ENCODE assay signal across 21 mouse cellular contexts in the genomic region with DNA sequence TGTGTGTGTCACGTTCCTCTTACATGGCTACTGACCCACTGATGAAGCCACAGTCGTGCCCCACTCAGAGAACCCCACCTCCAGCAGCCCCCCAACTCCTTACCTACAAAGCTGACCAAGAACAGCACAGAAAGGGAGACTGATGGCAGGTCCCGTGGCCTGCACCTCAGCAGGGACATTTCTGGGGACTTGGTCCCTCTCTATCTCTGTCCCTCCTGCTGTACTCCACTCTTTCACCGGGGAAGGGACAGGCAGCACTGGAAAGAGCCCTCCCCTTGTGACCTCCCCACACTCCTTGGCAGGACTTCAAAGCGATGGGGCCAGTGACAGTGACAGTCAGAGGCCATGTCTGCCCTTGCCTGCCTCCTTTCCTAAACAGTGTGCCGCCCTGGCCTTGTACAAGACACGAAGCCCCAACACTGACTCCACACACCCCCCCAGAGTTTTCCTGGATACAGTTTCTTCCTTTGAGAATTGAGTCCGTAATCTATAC. TPM values are rescaled to one million over a fixed set of nuclear protein-coding genes. Genes with fewer than 3 reads are reported as not detected.
DNase-seq lines count a peak whose midpoint lies in the region; ATAC-seq and TF ChIP-seq lines count a peak whose summit lies in the region.
"Had no signal": no experiment of that assay in that cellular context is flagged by ENCODE, and none has a peak within 500 bp of the region (broad histone marks: within the 10 kb centered on the region; RNA-seq: fewer than 3 reads in every experiment).

Gm44805 (minus strand) TSS at position 222 of the 493 bp plus-strand sequence.
Apoc4 (minus strand) TSS at position 278 of the 493 bp plus-strand sequence.

- no peaks in the 10 kb centered on the region for H3K4me1 ChIP-seq in embryonic facial prominence, embryonic 13.5 days
- peaks cover 5% of the 10 kb centered on the region for H3K4me1 ChIP-seq in embryonic facial prominence, embryonic 10.5 days
- H3K4me1 ChIP-seq in lung, embryonic 16.5 days (replicated peaks; ENCODE audit: control insufficient read depth, insufficient read depth, low read length): peaks cover 4% of the 10 kb centered on the region
- peaks cover 5% of the 10 kb centered on the region; the same call in 1 of the 2 replicates for H3K4me1 ChIP-seq in erythroblast, embryonic 14.5 days (ENCODE audit: control insufficient read depth)
- peaks cover 36% of the 10 kb centered on the region; the same call in 1 of the 2 replicates for H3K4me1 ChIP-seq in small intestine, adult 2 months (ENCODE audit: control insufficient read depth, insufficient read depth, insufficient read length, low read length)
- H3K4me1 ChIP-seq: hindbrain, embryonic 15.5 days; neural tube, embryonic 15.5 days had no signal

- no peaks in the 10 kb centered on the region for H3K9me3 ChIP-seq in embryonic facial prominence, embryonic 13.5 days
- H3K9me3 ChIP-seq in embryonic facial prominence, embryonic 10.5 days: no peaks in the 10 kb centered on the region
- H3K9me3 ChIP-seq in lung, embryonic 16.5 days (ENCODE audit: control insufficient read depth, low read length): no peaks in the 10 kb centered on the region
- H3K9me3 ChIP-seq in erythroblast, embryonic 14.5 days (ENCODE audit: control insufficient read depth, low read length): no peaks in the 10 kb centered on the region
- H3K9me3 ChIP-seq: hindbrain, embryonic 15.5 days; neural tube, embryonic 15.5 days had no signal

- H3K27me3 ChIP-seq in embryonic facial prominence, embryonic 13.5 days: no peaks in the 10 kb centered on the region
- H3K27me3 ChIP-seq in embryonic facial prominence, embryonic 10.5 days (replicated peaks; ENCODE audit: low read depth, poor library complexity, severe bottlenecking): no peaks in the 10 kb centered on the region; the same call in 1 of the 2 replicates
- H3K27me3 ChIP-seq in lung, embryonic 16.5 days (ENCODE audit: control insufficient read depth, insufficient read depth, low read depth, low read length): no peaks in the 10 kb centered on the region
- no peaks in the 10 kb centered on the region for H3K27me3 ChIP-seq in erythroblast, embryonic 14.5 days (ENCODE audit: control insufficient read depth)
- H3K27me3 ChIP-seq in small intestine, adult 2 months (ENCODE audit: control insufficient read depth, insufficient read depth, low read length): no peaks in the 10 kb centered on the region
- H3K27me3 ChIP-seq: hindbrain, embryonic 15.5 days; neural tube, embryonic 15.5 days had no signal

- WGBS in embryonic facial prominence, embryonic 13.5 days: 57% methylated on average over 8 of the region's 8 CpGs
- 63% methylated on average over 8 of the region's 8 CpGs for WGBS in embryonic facial prominence, embryonic 10.5 days
- 55% methylated on average over 8 of the region's 8 CpGs for WGBS in lung, embryonic 16.5 days
- WGBS in small intestine, adult 2 months: 56% methylated on average over 8 of the region's 8 CpGs

- no peak within 1 kb of the TSS for H3K4me2 ChIP-seq in embryonic facial prominence, embryonic 13.5 days
- H3K4me2 ChIP-seq in lung, embryonic 16.5 days (ENCODE audit: low read depth, low read length): no peak within 1 kb of the TSS
- H3K4me2 ChIP-seq: hindbrain, embryonic 15.5 days; neural tube, embryonic 15.5 days had no signal

- peak; percentile 18; the same call in 1 of the 2 replicates for ATAC-seq in embryonic facial prominence, embryonic 13.5 days (ENCODE audit: insufficient number of reproducible peaks, insufficient read depth, low FRiP score, low TSS enrichment, low read depth)
- no peak for ATAC-seq in lung, embryonic 16.5 days (ENCODE audit: low read depth)

- no peak for TF ChIP-seq CTCF in small intestine, adult 2 months (IDR thresholded peaks at IDR 0.05; ENCODE audit: extremely low read depth, insufficient read length, insufficient replicate concordance, low read depth, low read length)

- DNase-seq in embryonic facial prominence, embryonic 10.5 days (ENCODE audit: low spot score): no peak
- no peak for DNase-seq in lung, postnatal 14 days
- DNase-seq in right cerebral cortex, postnatal 25 days: no peak
- no peak for DNase-seq in frontal cortex, postnatal 25 days (ENCODE audit: low spot score in 2 of 2)
- DNase-seq: cerebellum, adult 9-11 months; gastrocnemius, postnatal 14 days; heart, postnatal 36 days; kidney, adult 8-10 months; kidney, postnatal 36 days; midbrain, embryonic 14.5 days; right cerebral cortex, postnatal 4 days; thymus, postnatal 36 days had no signal

- no peak within 1 kb of the TSS for H3K27ac ChIP-seq in embryonic facial prominence, embryonic 13.5 days
- H3K27ac ChIP-seq in embryonic facial prominence, embryonic 10.5 days (replicated peaks): no peak within 1 kb of the TSS
- H3K27ac ChIP-seq in lung, embryonic 16.5 days (ENCODE audit: low read length): 0 out of 2 replicates have a peak within 1 kb of the TSS, but pooled peaks have one; percentile 34
- H3K27ac ChIP-seq in small intestine, adult 2 months (ENCODE audit: insufficient read depth, low read depth, low read length): peak within 1 kb of the TSS; percentile 64; the same call in 1 of the 2 replicates
- H3K27ac ChIP-seq: hindbrain, embryonic 15.5 days; neural tube, embryonic 15.5 days had no signal

- H3K4me3 ChIP-seq in embryonic facial prominence, embryonic 13.5 days: no peak within 1 kb of the TSS
- no peak within 1 kb of the TSS for H3K4me3 ChIP-seq in embryonic facial prominence, embryonic 10.5 days
- H3K4me3 ChIP-seq in lung, embryonic 16.5 days (ENCODE audit: low read length): no peak within 1 kb of the TSS
- peak within 1 kb of the TSS; percentile 3 for H3K4me3 ChIP-seq in erythroblast, embryonic 14.5 days (replicated peaks)
- no peak within 1 kb of the TSS for H3K4me3 ChIP-seq in small intestine, adult 2 months (ENCODE audit: low read depth, low read length)
- H3K4me3 ChIP-seq: hindbrain, embryonic 15.5 days; myocyte; neural tube, embryonic 15.5 days had no signal

- H3K9ac ChIP-seq in embryonic facial prominence, embryonic 13.5 days: no peak within 1 kb of the TSS
- peak within 1 kb of the TSS; percentile 28; the same call in 1 of the 2 replicates for H3K9ac ChIP-seq in lung, embryonic 16.5 days (ENCODE audit: low read length)
- H3K9ac ChIP-seq: hindbrain, embryonic 15.5 days; neural tube, embryonic 15.5 days had no signal

- no peak for TF ChIP-seq POLR2A in small intestine, adult 2 months (IDR thresholded peaks at IDR 0.05; ENCODE audit: low read depth, low read length)

- no peaks in the 10 kb centered on the region for H3K36me3 ChIP-seq in embryonic facial prominence, embryonic 13.5 days
- H3K36me3 ChIP-seq in embryonic facial prominence, embryonic 10.5 days (replicated peaks): no peaks in the 10 kb centered on the region
- no peaks in the 10 kb centered on the region for H3K36me3 ChIP-seq in lung, embryonic 16.5 days (ENCODE audit: control insufficient read depth, insufficient read depth, low read length)
- no peaks in the 10 kb centered on the region; the same call in 1 of the 2 replicates for H3K36me3 ChIP-seq in erythroblast, embryonic 14.5 days (ENCODE audit: control insufficient read depth)
- H3K36me3 ChIP-seq in small intestine, adult 2 months (ENCODE audit: control insufficient read depth, insufficient read depth, low read length): no peaks in the 10 kb centered on the region
- H3K36me3 ChIP-seq: hindbrain, embryonic 15.5 days; neural tube, embryonic 15.5 days had no signal

RNA-seq across cellular contexts. Expression of gene Gm44805, which starts in this region (rescaled TPM):
- 0.69 TPM in 1 of 2 replicates, not detected in the other for polyA plus RNA-seq in embryonic facial prominence, embryonic 13.5 days (2015; fragmentation: Nextera tagmentation; extraction: Ambion mirVana)
- polyA plus RNA-seq in embryonic facial prominence, embryonic 10.5 days (2016; fragmentation: Nextera tagmentation; extraction: Ambion mirVana): not detected in 2 replicates
- not detected in 2 replicates for polyA plus RNA-seq in lung, embryonic 16.5 days (2015; fragmentation: Nextera tagmentation; extraction: Ambion mirVana)
- not detected in 2 replicates for polyA plus RNA-seq in erythroblast, embryonic 14.5 days (2012)
- polyA plus RNA-seq in small intestine, adult 2 months (2012; rRNA removed): 0.37 and 0.69 TPM in 2 replicates
- polyA plus RNA-seq: hindbrain, embryonic 15.5 days; limb, embryonic 14.5 days; midbrain, embryonic 14.5 days; myocyte; neural tube, embryonic 15.5 days; testis, adult 2 months had no signal

RNA-seq across cellular contexts. Expression of gene Apoc4, which starts in this region (rescaled TPM):
- polyA plus RNA-seq in embryonic facial prominence, embryonic 13.5 days (2015; fragmentation: Nextera tagmentation; extraction: Ambion mirVana): 1.5 TPM in 1 of 2 replicates, not detected in the other
- polyA plus RNA-seq in embryonic facial prominence, embryonic 10.5 days (2016; fragmentation: Nextera tagmentation; extraction: Ambion mirVana): 0.09 TPM in 1 of 2 replicates, not detected in the other
- 0.34 and 6.1 TPM in 2 replicates for polyA plus RNA-seq in lung, embryonic 16.5 days (2015; fragmentation: Nextera tagmentation; extraction: Ambion mirVana)
- polyA plus RNA-seq in erythroblast, embryonic 14.5 days (2012): 0.10 and 0.20 TPM in 2 replicates
- polyA plus RNA-seq in small intestine, adult 2 months (2012; rRNA removed): 0.33 and 1.4 TPM in 2 replicates
- polyA plus RNA-seq: hindbrain, embryonic 15.5 days; midbrain, embryonic 14.5 days; myocyte; testis, adult 2 months had no signal

Comparison
In these comparisons a context has a peak if more than half of its experiments do, and no peak if none do; other contexts are left out.
1. H3K27ac ChIP-seq: peak in lung, embryonic 16.5 days (single experiment) and small intestine, adult 2 months (single experiment); none in embryonic facial prominence, embryonic 13.5 days (single experiment) and embryonic facial prominence, embryonic 10.5 days (single experiment).